Mouse (Mus musculus) kidney, embryonic 14.5 days (tissue): ENCODE results near the gene Wdcp. TPM values are rescaled to one million over a fixed set of nuclear protein-coding genes. Genes with fewer than 3 reads are reported as not detected.

Experiments
- ATAC-seq: fragments of 200-750 bp; cut with Nextera tagmentation; 2 replicates; pipeline ENCODE4 v1.8.0; 2017; ENCODE audit warnings: moderate number of reproducible peaks, mild to moderate bottlenecking, moderate TSS enrichment, moderate library complexity; ENCODE audit not compliant: low FRiP score, low TSS enrichment
- H3K27ac ChIP-seq: fragments of 300-500 bp; sonication (generic); 2 replicates; pipeline ENCODE4 v1.5.1; 2014; ENCODE audit warnings: low read depth, mild to moderate bottlenecking, low read length, moderate library complexity, mixed read lengths
- H3K27me3 ChIP-seq: fragments of 300-500 bp; sonication (generic); 2 replicates; pipeline ENCODE4 v1.6.1; 2014; ENCODE audit warnings: mild to moderate bottlenecking, low read length; ENCODE audit not compliant: control insufficient read depth, insufficient read depth
- H3K36me3 ChIP-seq: fragments of 300-500 bp; sonication (generic); 2 replicates; pipeline ENCODE4 v1.6.1; 2014; ENCODE audit warnings: low read length, mixed read lengths; ENCODE audit not compliant: control insufficient read depth, insufficient read depth
- H3K4me1 ChIP-seq: fragments of 300-500 bp; sonication (generic); 2 replicates; pipeline ENCODE4 v1.6.1; 2014; ENCODE audit warnings: low read length, mixed read lengths; ENCODE audit not compliant: control insufficient read depth, insufficient read depth
- H3K4me2 ChIP-seq: fragments of 300-500 bp; sonication (generic); replicated peaks from 2 replicates; pipeline ENCODE4 v1.6.1; 2014; ENCODE audit warnings: low read depth, mild to moderate bottlenecking, low read length
- H3K4me3 ChIP-seq: fragments of 300-500 bp; sonication (generic); 2 replicates; pipeline ENCODE4 v1.5.1; 2014; ENCODE audit warnings: mild to moderate bottlenecking, low read length
- H3K9ac ChIP-seq: fragments of 300-500 bp; sonication (generic); 2 replicates; pipeline ENCODE4 v1.6.1; 2014; ENCODE audit warnings: low read depth, mild to moderate bottlenecking, low read length, moderate library complexity
- H3K9me3 ChIP-seq: fragments of 300-500 bp; sonication (generic); 2 replicates; pipeline ENCODE4 v1.6.1; 2016; ENCODE audit warnings: low read length; ENCODE audit not compliant: control insufficient read depth
- WGBS: fragments of 180-500 bp; shearing (Covaris S2); extraction: QIAGEN DNeasy Blood & Tissue Kit; methylation state at CpG from one replicate; pipeline ENCODE4 v1.1.7; 2014; 5-methylcytosine and 5-hydroxymethylcytosine counted together
- polyA plus RNA-seq: library from polyadenylated mRNA; unstranded; fragments of >200 nt; fragmentation: Nextera tagmentation; extraction: Ambion mirVana; gene quantifications from 2 replicates; pipeline ENCODE4 v1.2.1, GENCODE M21; 2014

Gene Wdcp
- polyA plus RNA-seq, 1 experiment from 2014 or later: 16.5 TPM

DNA sequence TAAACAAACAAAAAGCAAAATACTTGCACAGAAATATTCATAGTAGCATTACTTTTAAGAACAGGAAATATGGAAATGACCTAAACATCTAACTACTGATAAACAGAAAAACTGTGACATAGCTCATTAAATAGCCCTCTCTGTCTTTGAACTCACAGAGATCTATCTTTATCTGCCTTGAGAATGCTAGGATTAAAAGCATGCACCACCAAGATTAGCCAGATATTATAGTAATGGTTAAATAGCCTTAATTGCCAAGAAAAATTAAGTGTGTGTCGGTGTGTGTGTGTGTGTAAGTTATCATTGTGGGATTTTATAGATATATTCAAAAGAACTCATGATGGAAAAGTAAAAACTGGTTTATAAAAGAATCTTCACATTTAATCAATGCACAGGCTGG lies 46.8 kb downstream of the Wdcp start:
- H3K4me3 ChIP-seq: no peak overlapping the region
- H3K4me1 ChIP-seq: no peaks in the 10 kb centered on the region
- H3K9me3 ChIP-seq: no peaks in the 10 kb centered on the region
- no peak overlapping the region for H3K4me2 ChIP-seq
- no peak for ATAC-seq
- no peak overlapping the region for H3K27ac ChIP-seq
- no peak overlapping the region for H3K9ac ChIP-seq
- 93% methylated on average over 1 of the region's 1 CpGs for WGBS
- H3K27me3 ChIP-seq: no peaks in the 10 kb centered on the region
- H3K36me3 ChIP-seq: peaks cover 11% of the 10 kb centered on the region; the same call in 1 of the 2 replicates

DNA sequence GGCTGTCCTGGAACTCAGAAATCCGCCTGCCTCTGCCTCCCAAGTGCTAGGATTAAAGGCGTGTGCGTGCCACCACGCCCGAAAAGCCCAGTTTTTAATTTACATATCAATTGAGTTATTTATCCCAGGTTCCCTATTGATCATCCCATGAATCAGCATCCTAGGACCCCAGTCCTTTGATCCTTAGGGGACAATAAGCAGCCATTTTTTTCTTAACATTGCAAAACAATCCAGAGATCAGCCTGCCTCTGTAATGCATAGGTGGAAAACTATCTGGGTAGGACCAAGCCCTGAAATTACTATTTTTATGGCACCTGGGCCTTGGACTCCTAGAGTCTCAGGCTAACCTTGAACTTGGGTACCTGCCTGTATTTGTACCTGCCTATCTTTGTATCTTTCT lies 54.9 kb downstream of the Wdcp start:
- H3K4me3 ChIP-seq: no peak overlapping the region
- H3K27me3 ChIP-seq: no peaks in the 10 kb centered on the region
- ATAC-seq: no peak
- 90% methylated on average over 5 of the region's 5 CpGs for WGBS
- no peak overlapping the region for H3K4me2 ChIP-seq
- H3K27ac ChIP-seq: no peak overlapping the region
- H3K36me3 ChIP-seq: peaks cover 4% of the 10 kb centered on the region; the same call in 1 of the 2 replicates
- H3K9ac ChIP-seq: no peak overlapping the region
- no peaks in the 10 kb centered on the region for H3K9me3 ChIP-seq
- H3K4me1 ChIP-seq: no peaks in the 10 kb centered on the region

DNA sequence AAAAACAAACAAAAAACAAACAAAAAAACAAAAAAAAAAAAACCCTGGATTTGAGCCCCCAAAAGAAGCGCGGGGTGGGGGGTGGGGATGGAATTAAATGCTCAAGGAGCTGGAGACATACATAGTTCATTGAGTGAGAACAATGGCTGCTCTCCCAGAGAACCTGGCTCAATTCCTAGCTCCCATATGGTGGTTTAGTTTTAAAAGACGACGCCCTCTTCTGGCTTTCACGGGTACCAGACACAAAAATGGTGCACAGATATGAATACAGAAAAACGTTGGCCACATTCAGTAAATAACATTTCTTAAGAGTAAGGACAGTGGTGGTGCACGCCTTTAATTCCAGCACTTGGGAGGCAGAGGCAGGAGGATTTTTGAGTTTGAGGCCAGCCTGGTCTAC lies 62.8 kb downstream of the Wdcp start:
- ATAC-seq: no peak
- no peak overlapping the region for H3K27ac ChIP-seq
- H3K36me3 ChIP-seq: no peaks in the 10 kb centered on the region
- 82% methylated on average over 7 of the region's 7 CpGs for WGBS
- H3K27me3 ChIP-seq: no peaks in the 10 kb centered on the region
- H3K4me1 ChIP-seq: no peaks in the 10 kb centered on the region
- no peak overlapping the region for H3K4me3 ChIP-seq
- no peaks in the 10 kb centered on the region for H3K9me3 ChIP-seq
- no peak overlapping the region for H3K4me2 ChIP-seq
- no peak overlapping the region for H3K9ac ChIP-seq

DNA sequence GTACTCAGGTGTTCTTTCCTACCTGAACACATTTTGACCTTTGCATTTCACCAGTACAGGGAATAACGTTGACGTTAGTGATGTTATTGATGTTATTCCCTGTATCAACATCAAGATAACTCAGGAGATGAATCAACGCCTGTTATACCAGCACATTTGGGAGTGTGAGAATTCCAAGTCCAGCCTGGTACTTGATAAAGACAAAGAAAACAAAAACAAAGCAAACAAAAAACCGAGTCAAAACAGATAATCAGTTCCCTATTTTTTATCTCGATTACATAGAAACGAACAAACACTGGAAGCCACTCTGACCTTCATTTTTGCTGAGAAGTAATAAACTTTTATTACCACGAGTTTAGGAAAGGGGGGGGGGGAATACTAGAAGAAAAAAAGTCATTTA lies 63.4 kb downstream of the Wdcp start:
- ATAC-seq: no peak
- peak overlapping the region; percentile 81; the same call in 1 of the 2 replicates for H3K9ac ChIP-seq
- no peaks in the 10 kb centered on the region for H3K36me3 ChIP-seq
- no peaks in the 10 kb centered on the region for H3K9me3 ChIP-seq
- peak overlapping the region; percentile 88 for H3K4me2 ChIP-seq
- no peaks in the 10 kb centered on the region for H3K27me3 ChIP-seq
- H3K4me1 ChIP-seq: no peaks in the 10 kb centered on the region
- H3K27ac ChIP-seq: no peak overlapping the region
- 47% methylated on average over 7 of the region's 7 CpGs for WGBS
- peak overlapping the region; percentile 69 for H3K4me3 ChIP-seq

DNA sequence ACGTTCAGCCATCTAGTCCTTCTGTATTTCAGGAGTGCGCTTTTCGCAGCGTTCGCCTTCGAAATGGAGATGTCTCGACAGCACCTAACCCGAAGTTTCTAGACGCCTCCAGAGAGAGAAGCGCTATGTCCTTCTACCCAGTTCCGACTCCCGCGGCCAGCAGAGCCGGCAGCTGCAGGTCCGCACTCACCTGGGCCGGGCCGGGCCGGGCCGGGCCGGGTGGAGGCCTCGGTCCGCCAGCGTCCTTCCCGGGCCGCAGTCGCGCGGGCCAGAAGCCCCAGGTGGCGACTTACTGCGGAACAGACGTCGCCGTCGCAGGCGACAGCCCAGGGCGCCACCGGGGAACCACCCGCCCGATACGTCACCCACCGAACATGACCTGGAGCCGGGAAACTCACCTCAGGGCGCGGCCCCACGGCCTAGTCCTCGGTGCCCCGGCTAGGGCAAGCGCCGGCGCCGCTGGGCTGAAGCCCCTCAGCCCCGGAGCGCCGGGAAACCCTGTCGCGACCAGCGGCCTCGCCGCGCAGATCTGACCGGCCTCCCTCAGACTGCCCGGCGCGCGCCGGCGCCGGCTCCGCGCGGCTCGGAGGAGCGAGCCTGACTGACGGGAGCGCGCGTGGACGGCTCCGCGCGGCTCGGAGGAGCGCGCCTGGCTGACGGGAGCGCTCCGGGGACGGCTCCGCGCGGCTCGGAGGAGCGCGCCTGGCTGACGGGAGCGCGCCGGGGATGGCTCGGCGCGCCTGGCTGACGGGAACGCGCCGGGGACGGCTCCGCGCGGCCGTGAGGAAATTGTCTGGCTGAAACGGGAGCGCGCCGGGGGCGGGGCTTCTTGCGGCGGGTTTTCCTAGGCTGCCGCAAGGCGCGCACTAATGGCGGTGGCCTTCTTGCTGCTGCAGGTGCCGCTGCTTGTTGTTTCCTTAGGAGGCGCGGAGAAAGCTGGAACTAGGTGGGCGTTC lies 64.1 kb downstream of the Wdcp start, which contains the start of gene Ubxn2a:
TSS of gene Ubxn2a (minus strand) at position 755 of the 956 bp plus-strand sequence.
- Histone ChIP-seq H3K36me3 (no peaks in the 10 kb centered on the region), H3K4me2 (peak within 1 kb of the TSS; percentile 88), H3K27me3 (no peaks in the 10 kb centered on the region), H3K9me3 (no peaks in the 10 kb centered on the region), H3K27ac (peak within 1 kb of the TSS; percentile 59), H3K9ac (peak within 1 kb of the TSS; percentile 81), H3K4me3 (peak within 1 kb of the TSS; percentile 69), H3K4me1 (no peaks in the 10 kb centered on the region)
- ATAC-seq: peak; percentile 96
- under 1% methylated on average over 112 of the region's 125 CpGs for WGBS

DNA sequence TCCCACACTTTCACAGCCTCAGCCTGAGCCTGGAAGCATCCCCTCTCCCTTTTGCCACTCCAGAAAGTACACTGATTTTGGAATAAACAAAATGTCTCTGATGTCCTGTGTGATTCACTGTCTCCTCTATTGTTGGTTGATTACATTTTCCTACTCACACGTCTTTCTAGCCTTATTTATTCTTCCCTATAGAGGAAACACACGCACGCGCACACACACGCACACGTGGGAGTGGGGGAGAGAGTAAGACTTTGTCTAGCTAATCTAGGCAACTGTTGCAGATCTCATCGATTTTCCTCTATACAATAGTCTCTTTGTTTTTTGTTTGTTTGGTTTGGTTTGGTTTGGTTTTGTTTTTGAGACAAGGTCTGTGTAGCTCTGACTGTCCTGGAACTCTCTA lies 65.3 kb downstream of the Wdcp start:
- 89% methylated on average over 7 of the region's 7 CpGs for WGBS
- Histone ChIP-seq H3K9me3 (no peaks in the 10 kb centered on the region), H3K36me3 (no peaks in the 10 kb centered on the region), H3K4me1 (no peaks in the 10 kb centered on the region), H3K9ac (no peak overlapping the region), H3K4me2 (no peak overlapping the region), H3K27me3 (no peaks in the 10 kb centered on the region), H3K27ac (no peak overlapping the region), H3K4me3 (no peak overlapping the region; the same call in 1 of the 2 replicates)
- ATAC-seq: no peak

Other genes with a start within 250 kb of the Wdcp start
- 0.50 and 0.73 TPM in 2 replicates for gene Fam228a, start 104.9 kb upstream of the Wdcp start, polyA plus RNA-seq
- 2.3 and 3.4 TPM in 2 replicates for gene Pfn4, start 74.3 kb upstream of the Wdcp start, polyA plus RNA-seq
- 1.7 and 5.0 TPM in 2 replicates for gene Fam228b, start 74.0 kb upstream of the Wdcp start, polyA plus RNA-seq
- 306 and 426 TPM in 2 replicates for gene Sf3b6, start 25.8 kb upstream of the Wdcp start, polyA plus RNA-seq
- gene Fkbp1b, start 1.7 kb upstream of the Wdcp start, polyA plus RNA-seq: 6.5 and 7.8 TPM in 2 replicates
- 0.81 and 1.3 TPM in 2 replicates for gene Mfsd2b, start 31.1 kb downstream of the Wdcp start, polyA plus RNA-seq
- gene Ubxn2a, start 64.4 kb downstream of the Wdcp start, polyA plus RNA-seq: 17.4 and 27.0 TPM in 2 replicates
- 15.7 and 21.8 TPM in 2 replicates for gene Atad2b, start 74.0 kb downstream of the Wdcp start, polyA plus RNA-seq